Mouse (Mus musculus): ENCODE results near the gene Tmod3. TPM values are rescaled to one million over a fixed set of nuclear protein-coding genes. Genes with fewer than 3 reads are reported as not detected.
A peak's percentile ranks its signal among the peaks of the same experiment; 100 is the strongest.

The Tmod3 gene
- polyA plus RNA-seq, 1 experiment from 2014 or later = 143 TPM

DNA sequence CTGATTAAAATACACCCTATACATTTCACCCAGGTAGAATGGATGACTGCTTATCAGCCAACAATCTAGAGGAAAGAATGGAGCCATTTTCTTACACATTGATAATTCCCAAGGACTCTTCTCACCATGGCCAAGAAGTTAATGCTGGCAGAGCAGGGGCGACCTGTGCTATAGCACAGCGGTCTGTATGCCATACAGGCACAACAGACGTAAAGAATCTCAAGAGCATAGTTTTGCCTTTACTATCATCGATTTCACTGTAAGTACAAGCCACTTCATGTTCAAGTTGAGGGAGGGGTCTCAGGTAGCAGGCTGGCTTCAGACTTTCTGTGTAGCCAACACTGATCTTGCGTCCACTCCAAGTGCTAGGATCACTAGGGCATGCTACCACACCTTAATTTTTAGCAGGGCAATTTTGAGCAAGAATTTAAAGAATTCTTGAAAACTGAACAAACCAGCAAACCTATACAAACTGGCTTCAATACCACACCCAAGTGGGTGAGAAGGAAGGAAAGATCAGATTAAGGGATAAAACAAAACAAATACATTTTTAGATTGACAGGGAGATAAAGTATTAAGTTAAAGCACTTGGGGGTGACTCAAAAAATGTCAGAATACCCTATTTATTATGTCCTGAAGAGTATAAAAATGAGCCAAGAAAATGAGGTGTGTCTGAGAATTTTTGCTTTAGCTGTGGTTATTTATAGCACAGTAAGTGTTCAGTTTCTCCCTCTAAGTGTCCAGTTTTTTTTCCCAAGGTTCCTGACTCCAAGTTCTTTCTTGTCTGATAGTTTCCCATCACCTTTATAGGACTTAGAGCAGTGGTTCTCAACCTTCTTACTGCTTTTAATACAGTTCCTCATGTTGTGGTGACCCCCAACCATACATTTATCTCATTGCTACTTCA lies 11.8 kb upstream of the Tmod3 start:
- Histone ChIP-seq H3K4me1 (no peaks in the 10 kb centered on the region), H3K27me3 (no peaks in the 10 kb centered on the region), H3K9ac (no peak overlapping the region), H3K27ac (no peak overlapping the region), H3K9me3 (replicated peaks) (no peaks in the 10 kb centered on the region), H3K36me3 (peaks cover 3% of the 10 kb centered on the region; the same call in 1 of the 2 replicates), H3K4me3 (replicated peaks) (no peak overlapping the region), H3K4me2 (no peak overlapping the region)
- 89% methylated on average over 5 of the region's 5 CpGs for WGBS
- no peak for ATAC-seq (replicated peaks; ENCODE audit: low FRiP score)

DNA sequence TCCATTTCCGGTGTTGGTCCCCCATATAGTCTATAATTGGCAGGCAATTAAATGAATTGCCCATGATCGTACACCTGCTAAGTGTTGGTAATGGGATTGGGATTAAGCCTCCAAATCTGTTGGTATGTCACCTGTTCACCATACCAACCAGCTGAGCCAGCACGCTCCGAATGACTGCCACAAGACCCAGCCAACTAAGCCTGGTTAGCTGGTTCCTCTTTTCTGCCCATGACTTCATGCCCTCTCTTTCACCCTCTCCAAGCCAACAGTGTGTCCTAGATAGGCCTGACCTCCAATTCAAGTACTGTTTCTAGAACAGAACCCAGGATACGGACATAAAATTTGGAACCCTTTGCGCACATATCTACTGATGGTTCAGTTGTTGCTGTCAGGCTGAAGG lies 8.9 kb upstream of the Tmod3 start:
- 90% methylated on average over 6 of the region's 6 CpGs for WGBS
- H3K4me2 ChIP-seq = no peak overlapping the region
- H3K27ac ChIP-seq = no peak overlapping the region
- no peak overlapping the region for H3K9ac ChIP-seq
- no peaks in the 10 kb centered on the region for H3K27me3 ChIP-seq
- no peak for ATAC-seq (replicated peaks; ENCODE audit: low FRiP score)
- no peaks in the 10 kb centered on the region for H3K36me3 ChIP-seq
- no peaks in the 10 kb centered on the region for H3K9me3 ChIP-seq (replicated peaks)
- H3K4me1 ChIP-seq = no peaks in the 10 kb centered on the region
- H3K4me3 ChIP-seq (replicated peaks) = no peak overlapping the region

DNA sequence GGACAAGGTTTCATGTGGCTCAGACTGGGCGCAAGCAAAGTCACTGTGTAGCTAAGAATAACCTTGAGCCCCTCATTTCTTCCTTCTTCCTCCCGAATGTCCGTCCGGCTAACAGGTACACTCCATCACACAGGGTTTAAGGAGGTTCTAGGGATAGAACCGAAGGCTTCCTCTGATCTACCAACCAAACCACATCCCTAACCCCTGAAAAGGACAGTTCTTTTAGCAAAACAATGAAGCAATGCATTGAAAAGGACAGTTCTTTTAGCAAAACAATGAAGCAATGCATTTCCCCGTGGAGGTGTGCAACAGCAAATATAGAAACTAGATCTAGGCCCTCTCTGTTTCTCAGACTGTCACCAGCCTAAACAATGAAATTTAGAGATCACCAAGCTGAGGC lies 5.4 kb upstream of the Tmod3 start:
- no peak for ATAC-seq (replicated peaks; ENCODE audit: low FRiP score)
- Histone ChIP-seq H3K9ac (no peak overlapping the region), H3K4me2 (no peak overlapping the region), H3K9me3 (replicated peaks) (no peaks in the 10 kb centered on the region), H3K36me3 (no peaks in the 10 kb centered on the region), H3K4me3 (replicated peaks) (no peak overlapping the region), H3K4me1 (no peaks in the 10 kb centered on the region), H3K27ac (no peak overlapping the region), H3K27me3 (no peaks in the 10 kb centered on the region)
- 84% methylated on average over 6 of the region's 6 CpGs for WGBS

DNA sequence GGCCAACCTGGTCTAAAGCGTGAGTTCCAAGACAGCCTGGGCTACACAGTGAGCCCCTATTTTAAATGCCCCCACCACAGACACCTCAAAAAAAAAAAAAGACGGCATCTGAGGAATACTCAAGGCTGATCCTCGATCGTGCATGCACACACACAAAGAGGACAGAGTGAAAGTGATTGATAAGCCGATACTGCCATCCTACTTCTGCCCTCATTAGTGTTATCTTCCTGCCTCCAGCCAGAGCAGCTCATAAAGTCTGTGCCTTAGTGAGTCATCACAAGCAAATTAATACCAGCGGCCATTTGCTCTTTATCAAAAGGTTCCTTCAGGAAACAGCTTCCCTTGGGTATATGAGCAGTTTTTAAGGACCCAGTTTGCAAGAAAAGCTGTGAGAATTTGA lies 4.2 kb upstream of the Tmod3 start:
- Histone ChIP-seq H3K27me3 (no peaks in the 10 kb centered on the region), H3K27ac (no peak overlapping the region), H3K4me1 (no peaks in the 10 kb centered on the region), H3K36me3 (no peaks in the 10 kb centered on the region), H3K9ac (no peak overlapping the region), H3K4me2 (no peak overlapping the region), H3K4me3 (replicated peaks) (no peak overlapping the region), H3K9me3 (replicated peaks) (no peaks in the 10 kb centered on the region)
- WGBS = 77% methylated on average over 6 of the region's 6 CpGs
- ATAC-seq (replicated peaks; ENCODE audit: low FRiP score) = no peak

DNA sequence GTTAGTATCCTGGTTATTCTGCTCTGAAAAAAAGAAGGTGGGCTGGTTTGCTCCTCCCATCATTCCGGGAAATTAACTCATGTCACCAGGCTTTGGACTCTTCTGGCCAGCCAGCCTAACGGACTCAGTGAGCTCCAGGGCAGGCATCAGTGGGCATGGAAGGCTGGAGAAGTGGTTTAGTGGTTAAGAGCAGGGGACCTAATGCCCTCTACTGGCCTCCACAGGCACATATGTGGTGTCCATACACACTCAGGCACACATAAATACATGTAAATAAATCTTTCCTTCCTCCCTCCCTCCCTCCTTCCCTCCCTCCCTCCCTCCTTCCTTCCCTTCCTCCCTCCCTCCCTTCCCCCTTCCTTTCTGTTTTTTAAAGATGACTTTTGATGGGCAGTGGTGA lies 3.7 kb upstream of the Tmod3 start:
- Histone ChIP-seq H3K27me3 (no peaks in the 10 kb centered on the region), H3K4me3 (replicated peaks) (no peak overlapping the region), H3K4me2 (no peak overlapping the region), H3K36me3 (no peaks in the 10 kb centered on the region), H3K9ac (no peak overlapping the region), H3K4me1 (no peaks in the 10 kb centered on the region; the same call in 1 of the 2 replicates), H3K9me3 (replicated peaks) (no peaks in the 10 kb centered on the region), H3K27ac (no peak overlapping the region)
- ATAC-seq (replicated peaks; ENCODE audit: low FRiP score) = no peak
- 60% methylated on average over 2 of the region's 2 CpGs for WGBS

DNA sequence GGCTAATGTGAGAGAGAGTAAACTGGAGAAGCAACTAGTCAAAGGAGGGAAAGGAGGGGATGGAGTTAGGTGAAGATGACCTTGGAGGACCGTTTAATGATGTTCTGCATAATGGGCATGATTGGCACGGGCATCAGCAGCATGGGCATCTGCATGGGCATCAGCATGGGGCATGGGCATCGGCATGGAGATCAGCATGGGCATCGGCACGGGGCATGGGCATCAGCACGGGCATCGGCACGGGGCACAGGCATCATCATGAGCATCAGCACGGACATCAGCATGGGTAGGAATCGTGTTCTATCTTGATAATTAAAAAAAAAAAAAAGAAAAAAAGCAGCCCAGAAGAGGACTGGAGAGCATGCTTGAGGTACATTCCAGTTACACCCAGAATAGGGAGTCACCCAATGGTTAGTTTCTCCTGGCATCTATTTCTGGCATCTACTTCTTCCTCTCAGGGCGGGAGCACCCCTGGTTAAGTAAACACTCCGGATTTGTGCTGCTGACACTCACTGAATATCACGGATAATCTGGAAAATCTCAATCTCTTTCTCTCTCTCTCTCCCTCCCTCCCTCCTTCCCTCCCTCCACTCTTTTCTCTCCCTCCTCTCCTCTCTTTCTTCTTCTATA lies 1.7 kb upstream of the Tmod3 start:
- no peak overlapping the region for H3K4me2 ChIP-seq
- H3K9me3 ChIP-seq (replicated peaks) = no peaks in the 10 kb centered on the region
- peaks cover 13% of the 10 kb centered on the region for H3K4me1 ChIP-seq
- H3K9ac ChIP-seq = no peak overlapping the region
- WGBS = 84% methylated on average over 13 of the region's 13 CpGs
- no peaks in the 10 kb centered on the region for H3K27me3 ChIP-seq
- no peak for ATAC-seq (replicated peaks; ENCODE audit: low FRiP score)
- no peak overlapping the region for H3K4me3 ChIP-seq (replicated peaks)
- no peak overlapping the region for H3K27ac ChIP-seq
- H3K36me3 ChIP-seq = no peaks in the 10 kb centered on the region

DNA sequence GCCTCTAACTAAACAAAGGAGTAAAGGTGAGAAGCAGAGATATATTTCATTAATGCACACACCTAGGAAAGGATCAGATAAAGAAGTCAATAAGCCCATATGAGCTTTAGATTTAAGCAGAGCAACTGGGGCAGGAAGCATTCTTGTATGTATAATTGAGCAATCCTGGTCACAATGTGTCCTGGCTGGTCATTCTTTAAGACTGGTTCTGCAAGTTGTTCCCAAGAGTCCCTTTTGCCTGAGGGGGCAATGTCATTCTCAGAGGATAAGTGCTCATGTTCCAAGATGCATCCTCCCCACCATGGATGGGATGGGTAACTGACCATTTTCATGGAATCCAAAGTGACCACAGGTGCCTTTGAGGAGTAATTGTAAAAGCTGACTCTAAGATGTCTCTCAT lies 896 bp upstream of the Tmod3 start:
- Histone ChIP-seq H3K27ac (no peak overlapping the region), H3K4me2 (no peak overlapping the region), H3K36me3 (no peaks in the 10 kb centered on the region), H3K4me1 (peaks cover 13% of the 10 kb centered on the region), H3K9ac (no peak overlapping the region), H3K9me3 (replicated peaks) (no peaks in the 10 kb centered on the region), H3K27me3 (no peaks in the 10 kb centered on the region), H3K4me3 (replicated peaks) (no peak overlapping the region)
- ATAC-seq (replicated peaks; ENCODE audit: low FRiP score) = no peak

DNA sequence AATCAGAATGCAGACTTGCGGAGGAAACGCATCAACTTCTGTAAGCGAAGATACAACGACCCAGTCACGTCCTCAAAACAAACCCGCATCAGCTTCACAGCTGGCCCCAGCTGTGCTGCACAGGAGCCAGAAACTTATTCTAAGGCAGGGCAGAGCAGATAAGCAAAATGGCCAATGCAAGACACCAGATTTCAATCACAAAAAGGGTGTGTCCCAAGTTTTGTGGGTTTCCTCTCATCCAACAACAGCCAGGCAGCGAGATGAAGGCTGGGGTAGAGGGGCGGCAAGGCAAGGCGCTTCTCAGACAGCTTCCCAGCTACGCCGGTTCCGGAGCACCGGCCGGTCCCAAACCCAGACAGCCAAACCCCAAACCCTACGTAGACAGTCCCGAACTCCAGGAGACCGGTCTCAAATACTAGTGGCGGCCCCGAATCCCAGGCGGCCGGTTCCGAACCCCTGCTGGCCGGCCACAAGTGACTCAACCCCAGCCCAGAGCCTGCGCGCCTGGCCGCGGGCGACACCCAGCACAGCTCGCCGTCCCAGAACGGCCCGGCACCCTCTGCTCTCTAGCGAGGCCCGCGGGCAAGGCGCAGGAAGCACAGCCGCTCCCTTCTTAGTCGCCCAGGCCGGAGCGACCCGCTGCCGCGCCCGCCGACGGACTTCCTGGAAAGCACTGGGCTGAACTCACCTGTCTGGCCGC lies 495 bp downstream of the Tmod3 start:
- peak overlapping the region; percentile 82 for H3K9ac ChIP-seq
- under 1% methylated on average over 47 of the region's 47 CpGs for WGBS
- peak overlapping the region; percentile 69 for H3K4me2 ChIP-seq
- no peaks in the 10 kb centered on the region for H3K27me3 ChIP-seq
- H3K9me3 ChIP-seq (replicated peaks) = no peaks in the 10 kb centered on the region
- H3K27ac ChIP-seq = peak overlapping the region; percentile 93
- H3K36me3 ChIP-seq = no peaks in the 10 kb centered on the region
- peaks cover 14% of the 10 kb centered on the region for H3K4me1 ChIP-seq
- ATAC-seq (replicated peaks; ENCODE audit: low FRiP score) = peak; percentile 93
- peak overlapping the region; percentile 77 for H3K4me3 ChIP-seq (replicated peaks)

DNA sequence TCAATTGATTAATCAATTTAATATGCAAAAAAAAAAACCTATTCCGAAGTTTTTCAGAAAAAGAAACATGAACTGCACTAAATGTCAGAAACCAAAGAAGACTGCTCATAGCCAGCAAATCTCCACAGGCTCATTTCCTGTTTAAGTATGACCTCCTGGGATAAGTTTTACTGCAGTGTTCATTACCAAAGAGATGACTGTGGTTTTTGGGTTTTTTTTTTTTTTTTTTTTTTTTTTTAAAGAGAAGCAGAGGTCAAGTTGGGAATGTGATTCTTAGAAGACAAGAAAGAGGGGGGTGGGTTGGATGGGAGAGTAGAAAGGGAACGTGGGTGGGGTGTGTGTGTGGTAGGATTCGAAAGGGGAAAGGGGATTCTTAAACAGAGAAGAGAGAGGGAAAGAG lies 1.1 kb downstream of the Tmod3 start:
- peak overlapping the region; percentile 93 for H3K27ac ChIP-seq
- H3K4me2 ChIP-seq = peak overlapping the region; percentile 69
- peak overlapping the region; percentile 77 for H3K4me3 ChIP-seq (replicated peaks)
- 4% methylated on average over 3 of the region's 3 CpGs for WGBS
- no peaks in the 10 kb centered on the region for H3K36me3 ChIP-seq
- H3K4me1 ChIP-seq = peaks cover 17% of the 10 kb centered on the region
- no peaks in the 10 kb centered on the region for H3K27me3 ChIP-seq
- no peaks in the 10 kb centered on the region for H3K9me3 ChIP-seq (replicated peaks)
- ATAC-seq (replicated peaks; ENCODE audit: low FRiP score) = no peak
- peak overlapping the region; percentile 82 for H3K9ac ChIP-seq

DNA sequence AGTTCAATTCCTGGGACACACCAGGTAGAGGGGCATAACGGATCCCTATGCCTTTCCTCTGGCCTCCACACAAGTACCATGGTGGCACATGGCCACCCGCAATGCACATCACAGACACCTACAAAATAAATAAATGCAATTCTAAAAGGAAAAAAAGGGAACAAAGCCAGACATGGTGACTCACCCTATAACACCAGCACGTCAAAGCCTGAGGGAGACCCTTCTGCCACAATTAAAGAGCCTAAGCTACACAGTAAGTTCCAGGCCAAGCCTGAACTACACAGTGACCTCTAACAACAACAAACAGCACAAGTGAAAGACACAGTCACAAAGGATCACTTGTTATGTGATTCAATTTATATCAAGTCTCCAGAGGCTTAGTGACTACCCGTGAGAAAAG lies 5.7 kb downstream of the Tmod3 start:
- 74% methylated on average over 4 of the region's 4 CpGs for WGBS
- Histone ChIP-seq H3K27me3 (no peaks in the 10 kb centered on the region), H3K9me3 (replicated peaks) (0 out of 2 replicates have a peak, but pooled peaks cover 2% of the 10 kb centered on the region), H3K27ac (no peak overlapping the region), H3K4me1 (peaks cover 35% of the 10 kb centered on the region), H3K36me3 (peaks cover 8% of the 10 kb centered on the region; the same call in 1 of the 2 replicates), H3K4me3 (replicated peaks) (no peak overlapping the region), H3K9ac (no peak overlapping the region), H3K4me2 (no peak overlapping the region)
- no peak for ATAC-seq (replicated peaks; ENCODE audit: low FRiP score)

DNA sequence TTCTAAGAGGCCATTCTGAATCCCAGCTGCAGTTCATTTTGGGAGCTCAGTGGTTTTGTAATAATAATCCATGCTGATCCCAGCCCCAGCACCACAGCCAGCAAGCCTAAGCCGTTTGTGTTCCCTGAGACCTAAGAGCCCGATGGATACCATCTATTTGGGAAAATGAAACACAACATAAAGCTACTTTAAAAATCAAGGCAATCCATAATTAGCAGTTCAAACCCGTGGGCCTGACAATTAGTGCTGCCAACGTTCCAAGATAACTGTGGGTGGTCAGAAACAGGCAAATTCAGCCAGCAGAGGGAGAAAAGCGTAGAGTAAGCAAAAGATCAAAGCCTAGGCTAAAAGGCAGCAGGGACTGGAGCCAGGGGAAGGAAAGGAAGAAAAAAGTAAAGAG lies 8.1 kb downstream of the Tmod3 start:
- Histone ChIP-seq H3K4me1 (peaks cover 31% of the 10 kb centered on the region), H3K9ac (no peak overlapping the region), H3K9me3 (replicated peaks) (0 out of 2 replicates have a peak, but pooled peaks cover 2% of the 10 kb centered on the region), H3K36me3 (peaks cover 8% of the 10 kb centered on the region; the same call in 1 of the 2 replicates), H3K4me2 (no peak overlapping the region), H3K4me3 (replicated peaks) (no peak overlapping the region), H3K27me3 (no peaks in the 10 kb centered on the region), H3K27ac (peak overlapping the region; percentile 22; the same call in 1 of the 2 replicates)
- WGBS = 51% methylated on average over 5 of the region's 5 CpGs
- ATAC-seq (replicated peaks; ENCODE audit: low FRiP score) = no peak

DNA sequence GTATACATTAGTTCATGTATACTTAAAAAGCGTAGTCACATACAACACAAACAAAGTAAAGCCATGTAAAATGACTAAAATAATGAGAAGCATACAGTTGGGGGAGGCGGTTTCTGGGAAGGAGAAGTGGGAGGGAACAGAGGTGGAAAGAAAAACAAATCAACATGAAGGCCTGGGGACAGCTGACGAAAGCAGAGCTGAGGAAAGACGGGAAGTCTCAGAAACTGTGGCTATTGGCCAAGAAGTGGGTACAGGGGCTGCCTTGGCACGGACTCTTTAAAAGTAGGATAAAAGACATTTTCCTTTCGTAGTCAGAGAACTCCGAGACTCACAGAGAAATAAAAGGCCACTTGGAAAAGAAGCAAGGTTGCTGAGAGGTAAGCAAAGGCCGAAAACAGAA lies 10.4 kb downstream of the Tmod3 start:
- WGBS = 55% methylated on average over 8 of the region's 8 CpGs
- H3K9me3 ChIP-seq (replicated peaks) = 0 out of 2 replicates have a peak, but pooled peaks cover 2% of the 10 kb centered on the region
- ATAC-seq (replicated peaks; ENCODE audit: low FRiP score) = no peak
- H3K4me1 ChIP-seq = peaks cover 36% of the 10 kb centered on the region
- no peak overlapping the region for H3K4me2 ChIP-seq
- peaks cover 8% of the 10 kb centered on the region; the same call in 1 of the 2 replicates for H3K36me3 ChIP-seq
- H3K4me3 ChIP-seq (replicated peaks) = no peak overlapping the region
- H3K27me3 ChIP-seq = no peaks in the 10 kb centered on the region
- no peak overlapping the region for H3K9ac ChIP-seq
- H3K27ac ChIP-seq = no peak overlapping the region
